Mouse (Mus musculus): ENCODE results near the gene Add2.

GRCm38 (mm10) chr6:86154481-86154880 is 126.0 kb downstream of the Add2 start:
- no peak for TF ChIP-seq CTCF (IDR thresholded peaks at IDR 0.05; ENCODE audit: borderline replicate concordance, insufficient read depth, low read length)
- no peak for TF ChIP-seq POLR2A (IDR thresholded peaks at IDR 0.05; ENCODE audit: low read depth, low read length)

Data from embryonic fibroblast, embryonic 13.5 days (primary cell).